Mouse (Mus musculus) cerebellum, adult 9-10 months (tissue): ENCODE measurements at regions not wholly inside any gene's neighbourhood (a gene's known extent, or its start where the extent isn't known, plus 50 kb on each side); places are given as distances from the start of the nearest gene placed in this dataset.

Source experiments
- DNase-seq: peaks from one replicate; pipeline ENCODE4 v3.0.0; 2022

DNA sequence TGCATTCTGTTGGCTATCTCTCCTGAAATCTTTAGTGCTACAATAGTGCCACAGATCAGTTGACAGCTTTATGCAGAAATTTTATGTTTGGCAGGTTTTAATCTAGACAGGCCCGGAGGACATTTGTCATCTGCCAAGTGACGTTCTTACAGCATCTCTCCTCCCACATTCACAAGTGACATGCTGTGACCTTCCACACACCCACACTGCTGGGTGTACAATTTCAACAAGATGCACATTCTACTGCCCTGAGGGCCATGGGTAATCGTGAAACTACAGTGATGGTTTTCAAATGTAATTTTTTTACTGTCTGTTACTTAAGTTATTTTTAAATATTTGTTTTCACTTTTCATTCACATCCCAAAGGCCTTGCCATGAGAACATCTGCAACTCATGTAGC lies 639.2 kb upstream of the Gm11114 start:
- DNase-seq = no peak

- no peak for DNase-seq
Observed at GRCm38 (mm10) chr9:84678416-84678815, 634.2 kb upstream of the Gm11114 start.

GRCm38 (mm10) chr9:84718615-84719191 lies 593.9 kb upstream of the Gm11114 start:
- no peak for DNase-seq

GRCm38 (mm10) chr9:84719396-84719795 lies 593.2 kb upstream of the Gm11114 start:
- DNase-seq = no peak

DNA sequence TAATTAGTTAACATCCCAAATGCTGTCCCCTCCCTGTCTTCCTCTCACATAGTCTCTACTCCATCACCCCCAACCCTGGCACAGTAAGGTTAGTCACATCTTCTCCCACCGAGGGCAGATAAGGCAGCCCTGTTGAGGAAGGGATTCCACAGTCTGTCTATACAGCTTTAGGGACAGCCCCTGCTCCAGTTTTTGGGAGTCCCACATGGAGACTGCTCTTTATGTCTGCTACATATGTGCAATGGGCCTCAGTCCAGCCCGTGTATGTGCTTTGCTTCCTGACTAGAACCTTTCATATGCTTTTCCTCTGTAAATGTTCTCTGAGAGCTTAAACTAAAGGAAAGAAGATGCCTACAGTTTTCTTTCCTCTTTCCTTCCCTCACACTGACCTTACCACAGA lies 592.1 kb upstream of the Gm11114 start:
- DNase-seq = no peak

DNA sequence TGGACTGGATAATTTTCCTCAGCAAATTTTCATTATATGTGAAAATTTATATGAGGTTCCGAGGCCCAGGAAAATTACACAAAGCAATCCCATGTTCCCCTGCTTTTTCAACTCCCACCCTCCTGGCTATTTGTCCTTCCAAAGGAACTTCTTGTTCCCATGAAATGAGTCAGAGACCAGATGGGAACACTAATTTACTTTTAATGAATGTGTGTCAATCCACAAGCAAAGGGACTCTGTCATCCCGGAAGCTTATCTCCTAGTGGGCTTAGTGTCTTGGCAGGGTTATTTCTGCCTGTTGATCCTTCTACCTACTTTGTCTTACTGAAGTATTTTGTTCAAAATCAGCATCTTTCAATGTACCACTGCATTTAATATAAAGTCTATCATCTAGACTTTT lies 573.3 kb upstream of the Gm11114 start:
- no peak for DNase-seq

GRCm38 (mm10) chr9:84740336-84740735 lies 572.2 kb upstream of the Gm11114 start:
- DNase-seq = no peak

- peak; percentile 1 for DNase-seq
Observed at GRCm38 (mm10) chr9:84754332-84754731, 558.2 kb upstream of the Gm11114 start.

DNA sequence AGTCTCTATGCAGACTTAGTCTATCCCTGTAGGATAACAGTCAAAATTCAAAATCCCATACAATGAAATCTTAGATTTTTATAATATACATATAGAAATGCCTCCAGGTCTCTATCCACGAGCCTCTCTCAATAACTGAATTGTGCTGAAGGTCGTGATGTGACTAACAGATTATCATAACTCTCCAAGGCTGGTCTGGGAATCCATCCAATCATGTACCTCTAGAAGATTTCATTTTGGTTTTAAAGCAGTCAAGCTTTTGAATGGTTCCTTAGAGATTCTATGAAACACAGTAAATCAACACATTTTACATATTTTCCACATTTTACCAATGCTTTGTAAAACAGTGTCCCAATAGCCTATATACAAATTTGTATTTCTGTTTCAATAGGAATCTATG lies 557.7 kb upstream of the Gm11114 start:
- no peak for DNase-seq

GRCm38 (mm10) chr9:84774348-84774747 lies 538.2 kb upstream of the Gm11114 start:
- DNase-seq = no peak

- no peak for DNase-seq
Observed at GRCm38 (mm10) chr9:84775190-84775589, 537.4 kb upstream of the Gm11114 start.

DNA sequence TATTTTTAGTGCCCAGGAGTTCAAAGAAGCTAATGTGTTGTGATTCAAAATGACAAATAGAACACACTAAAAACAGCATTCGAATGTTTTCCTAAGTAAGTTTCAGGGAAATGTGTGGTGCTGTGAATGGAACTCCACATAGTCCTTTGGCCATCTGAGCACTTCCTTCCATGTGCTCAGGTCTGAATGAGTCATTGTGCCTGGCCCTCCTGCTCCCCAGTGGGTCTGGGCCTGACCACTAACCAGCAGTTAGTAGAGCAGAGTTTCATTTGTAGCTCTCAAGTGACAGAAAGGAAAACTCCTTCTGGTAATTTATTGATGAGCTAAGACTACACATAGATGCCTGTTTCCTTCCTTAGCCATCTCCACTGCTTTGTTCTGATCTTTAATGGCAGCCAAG lies 533.4 kb upstream of the Gm11114 start:
- no peak for DNase-seq

- DNase-seq = no peak
Observed at GRCm38 (mm10) chr9:84825768-84826167, 486.8 kb upstream of the Gm11114 start.

- DNase-seq = no peak
Observed at GRCm38 (mm10) chr9:84828934-84829333, 483.6 kb upstream of the Gm11114 start.

- no peak for DNase-seq
Observed at GRCm38 (mm10) chr9:84830639-84831038, 481.9 kb upstream of the Gm11114 start.

GRCm38 (mm10) chr9:84837498-84837897 lies 475.1 kb upstream of the Gm11114 start:
- no peak for DNase-seq

GRCm38 (mm10) chr9:84844021-84844420 lies 468.6 kb upstream of the Gm11114 start:
- DNase-seq = no peak

- no peak for DNase-seq
Observed at GRCm38 (mm10) chr9:84861600-84861999, 451.0 kb upstream of the Gm11114 start.

DNA sequence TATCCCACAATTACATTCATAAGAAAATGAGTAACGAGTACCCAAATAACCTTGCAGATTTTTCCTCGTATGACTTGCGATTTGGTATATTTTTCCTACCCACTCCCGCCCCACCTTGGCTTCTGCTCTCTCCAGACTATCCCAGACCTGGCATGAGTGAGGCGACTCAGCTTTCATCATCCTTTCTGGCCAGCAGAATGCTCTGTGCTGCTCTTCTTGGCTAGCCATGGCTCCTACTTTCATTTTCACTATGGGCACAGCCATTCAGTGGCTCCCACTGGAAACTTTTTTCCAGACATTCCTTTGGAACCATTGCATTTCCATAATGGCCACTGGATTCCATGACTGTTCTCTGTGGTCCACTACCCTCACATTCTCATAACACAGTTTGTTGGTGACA lies 449.1 kb upstream of the Gm11114 start:
- DNase-seq = no peak

DNA sequence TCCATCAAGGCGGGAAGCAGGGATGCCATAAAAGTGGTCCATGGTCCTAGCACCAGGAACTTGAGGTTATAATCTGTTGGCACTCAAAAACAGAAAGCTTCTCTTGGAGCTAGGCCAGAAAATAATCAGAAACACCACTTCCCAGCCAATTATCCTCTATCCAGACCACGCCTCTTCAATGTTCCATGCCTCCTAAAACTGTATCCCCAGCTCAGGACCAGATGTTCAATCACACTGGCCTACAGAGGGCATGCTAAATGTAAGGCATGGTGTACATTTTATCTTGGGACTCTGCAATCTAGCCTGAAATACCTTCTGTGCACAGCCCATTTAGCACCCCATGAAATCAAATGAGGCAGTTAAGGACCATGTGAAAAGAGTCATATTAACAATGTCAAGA lies 418.4 kb upstream of the Gm11114 start:
- DNase-seq = no peak

DNA sequence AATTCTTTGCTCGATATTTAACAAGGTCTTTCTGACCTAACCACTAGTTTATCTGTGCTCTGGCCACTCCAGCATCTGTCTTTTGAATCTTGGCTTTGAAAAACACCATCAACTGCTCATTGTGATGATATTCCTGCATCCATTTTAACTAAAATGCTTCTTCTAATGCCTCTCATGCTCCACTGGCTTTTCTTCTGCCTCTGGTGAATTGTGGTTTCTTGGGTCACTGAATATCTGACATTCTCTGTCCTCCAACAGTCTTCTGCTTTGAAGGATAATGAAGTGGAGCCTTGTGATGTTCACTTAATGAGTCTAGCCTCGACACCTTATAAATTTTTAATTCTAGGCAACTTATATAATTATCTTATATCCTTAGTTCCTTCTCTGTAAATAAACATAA lies 416.5 kb upstream of the Gm11114 start:
- no peak for DNase-seq

DNA sequence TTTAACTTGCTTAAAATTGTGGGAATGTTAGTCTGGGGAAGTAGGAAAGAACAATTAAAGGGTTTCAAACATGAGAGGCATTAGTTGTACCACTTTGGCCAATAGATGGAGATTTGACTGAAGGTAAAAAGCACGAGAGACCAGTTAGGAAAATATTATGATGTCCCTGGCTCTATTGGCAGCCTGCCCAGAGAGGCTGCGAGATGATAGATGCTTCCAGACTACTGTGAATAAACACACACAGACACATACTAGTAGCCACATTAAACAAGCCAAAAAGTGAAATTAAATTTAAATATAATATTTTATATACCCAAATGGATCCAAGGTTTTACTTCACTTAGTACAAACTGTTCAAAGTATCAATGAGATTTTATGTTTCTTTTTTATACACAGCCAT lies 411.9 kb upstream of the Gm11114 start:
- no peak for DNase-seq

DNA sequence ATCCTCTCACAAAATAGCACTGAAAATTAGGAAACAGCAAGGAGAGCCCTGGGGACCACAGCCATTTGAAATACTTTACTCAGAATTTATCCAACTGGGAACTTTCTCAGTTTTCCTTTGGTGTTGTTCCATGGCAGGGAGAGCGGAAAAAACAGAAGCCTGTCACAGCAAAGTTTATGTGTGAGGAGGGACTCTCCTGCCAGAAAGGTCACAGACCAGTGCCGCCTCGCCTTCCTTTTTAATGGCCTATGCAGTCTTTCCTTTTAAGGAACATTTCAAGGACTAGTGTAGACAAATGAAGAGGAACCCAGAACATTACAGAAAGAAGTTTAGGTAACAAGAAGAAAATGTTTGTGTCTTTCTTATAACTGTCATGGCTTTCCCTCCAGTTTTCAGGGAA lies 406.3 kb upstream of the Gm11114 start:
- DNase-seq = no peak

GRCm38 (mm10) chr9:84913321-84913720 lies 399.3 kb upstream of the Gm11114 start:
- DNase-seq = no peak

GRCm38 (mm10) chr9:84922306-84922705 lies 390.3 kb upstream of the Gm11114 start:
- no peak for DNase-seq

DNA sequence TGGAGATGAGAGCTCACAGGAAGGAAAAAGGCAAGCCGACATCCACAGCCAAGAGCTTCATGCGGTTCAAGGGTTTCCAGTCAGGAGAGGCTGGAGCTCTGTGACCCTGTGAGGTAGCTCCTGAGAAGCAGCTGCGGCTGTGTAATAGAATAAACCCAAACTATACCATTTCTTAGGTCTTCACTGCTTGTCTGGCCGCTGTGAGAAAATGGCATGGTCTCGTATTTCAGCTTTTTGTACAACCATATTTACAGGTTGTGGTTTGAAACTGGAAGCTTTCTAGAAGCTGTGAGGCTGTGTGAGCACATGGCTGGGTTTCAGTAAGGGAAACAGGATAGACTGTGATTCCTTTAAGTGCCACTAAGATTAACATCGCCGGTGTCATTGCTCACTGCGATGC lies 388.6 kb upstream of the Gm11114 start:
- DNase-seq = no peak
